Mouse (Mus musculus): ENCODE measurements around the gene Sema4b. TPM values are rescaled to one million over a fixed set of nuclear protein-coding genes. Genes with fewer than 3 reads are reported as not detected.

Gene Sema4b
- polyA plus RNA-seq, 1 experiment from 2014 or later: 12.9 TPM

DNA sequence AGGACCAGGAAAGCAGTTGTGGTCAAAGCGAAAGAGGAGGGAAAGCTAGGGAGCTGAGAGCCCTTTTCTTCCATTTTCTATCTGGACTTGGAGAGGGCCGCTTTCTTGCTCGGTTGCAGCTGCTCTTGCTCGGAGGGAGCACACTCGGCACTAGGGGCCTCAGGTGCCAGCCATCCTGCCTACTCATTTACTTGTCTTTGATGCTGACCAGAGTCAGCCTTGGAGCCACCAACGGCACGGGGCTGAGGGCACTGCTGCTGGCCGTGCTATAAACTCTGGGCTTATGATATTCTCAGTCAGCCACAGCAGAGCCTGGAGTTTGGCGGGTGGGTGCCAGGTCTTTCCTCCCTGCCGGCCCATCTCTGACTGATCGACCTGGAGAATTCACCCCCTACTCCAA is 12.2 kb downstream of the Sema4b start:
- peaks cover 66% of the 10 kb centered on the region for H3K4me1 ChIP-seq (replicated peaks; ENCODE audit: control insufficient read depth, insufficient read depth, low read length)
- DNase-seq (ENCODE audit: low spot score): peak; percentile 69

DNA sequence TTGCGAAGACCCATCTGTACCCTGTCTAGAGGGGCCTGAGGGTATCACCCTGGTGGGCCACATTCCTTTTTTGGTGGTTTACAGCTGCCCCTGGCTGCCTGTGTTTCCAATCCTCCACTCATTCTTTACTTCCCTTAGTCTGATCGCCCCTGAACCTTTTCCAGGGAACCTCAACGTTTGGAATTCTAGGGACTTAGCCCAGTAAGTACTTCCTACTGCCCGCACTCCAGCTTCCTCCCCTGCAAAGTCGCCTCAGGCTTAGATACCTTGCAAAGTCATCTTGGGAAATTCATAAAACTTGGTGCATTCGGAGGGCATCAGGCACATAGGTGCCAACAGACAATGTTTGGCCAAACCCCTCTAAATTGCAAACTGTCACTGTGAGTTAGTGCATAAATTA is 12.6 kb downstream of the Sema4b start:
- peaks cover 69% of the 10 kb centered on the region for H3K4me1 ChIP-seq (replicated peaks; ENCODE audit: control insufficient read depth, insufficient read depth, low read length)
- peaks cover 9% of the 10 kb centered on the region; the same call in 1 of the 2 replicates for H3K36me3 ChIP-seq (ENCODE audit: control insufficient read depth, insufficient read depth, low read length)
- peak overlapping the region; percentile 93; the same call in 1 of the 2 replicates for H3K27ac ChIP-seq (ENCODE audit: low read depth, low read length)

More for the DNA sequence above, 12.2 kb downstream of the Sema4b start:
- Histone ChIP-seq H3K9me3 (ENCODE audit: control insufficient read depth, low read length) (no peaks in the 10 kb centered on the region), H3K9ac (ENCODE audit: low read depth, low read length) (peak overlapping the region; percentile 96), H3K27ac (ENCODE audit: low read depth, low read length) (peak overlapping the region; percentile 93), H3K4me2 (peak overlapping the region; percentile 95), H3K4me3 (ENCODE audit: low read depth, low read length) (peak overlapping the region; percentile 94), H3K27me3 (replicated peaks; ENCODE audit: control insufficient read depth, insufficient read depth, low read length) (no peaks in the 10 kb centered on the region), H3K36me3 (ENCODE audit: control insufficient read depth, insufficient read depth, low read length) (peaks cover 9% of the 10 kb centered on the region; the same call in 1 of the 2 replicates)
- under 1% methylated on average over 11 of the region's 11 CpGs for WGBS
- ATAC-seq (replicated peaks; ENCODE audit: low FRiP score): no peak; the same call in 1 of the 2 replicates

DNA sequence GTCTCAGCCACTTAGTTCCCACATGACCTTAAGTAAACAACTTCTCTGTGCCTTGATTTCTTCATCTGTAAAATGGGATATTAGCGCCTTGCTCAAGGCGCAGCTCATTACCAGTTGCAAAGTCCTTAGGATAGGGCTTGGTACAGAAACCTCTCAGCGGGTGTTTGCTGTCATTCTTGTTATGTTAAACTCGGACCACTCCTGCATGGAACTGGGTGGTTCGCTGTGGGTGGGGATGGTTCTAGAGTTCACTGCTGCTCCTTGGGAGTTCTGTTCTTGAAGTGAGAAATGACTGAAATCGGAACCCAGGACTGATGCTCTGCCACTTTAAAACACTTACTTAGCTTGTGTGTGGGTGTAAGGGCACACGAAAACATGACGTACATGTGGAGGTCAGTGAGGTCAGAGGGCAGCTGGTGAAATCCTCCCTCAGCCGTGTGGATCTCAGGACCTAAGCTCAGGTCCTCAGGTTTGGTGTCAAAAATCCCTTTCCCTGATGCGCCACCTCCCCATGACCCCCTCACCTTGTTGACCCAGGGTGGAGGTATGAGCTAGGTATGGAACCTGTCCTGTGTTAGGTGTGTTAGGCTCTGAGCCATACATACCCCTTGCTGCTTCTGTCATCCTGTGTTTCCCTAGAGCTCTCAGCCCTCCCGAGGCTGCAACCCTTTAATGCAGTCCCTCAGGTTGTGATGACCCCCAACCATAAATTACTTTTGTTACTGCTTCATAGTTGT is 13.4 kb downstream of the Sema4b start:
- Histone ChIP-seq H3K4me2 (peak overlapping the region; percentile 95), H3K36me3 (ENCODE audit: control insufficient read depth, insufficient read depth, low read length) (peaks cover 9% of the 10 kb centered on the region; the same call in 1 of the 2 replicates), H3K27me3 (replicated peaks; ENCODE audit: control insufficient read depth, insufficient read depth, low read length) (no peaks in the 10 kb centered on the region), H3K9ac (ENCODE audit: low read depth, low read length) (peak overlapping the region; percentile 96), H3K27ac (ENCODE audit: low read depth, low read length) (no peak overlapping the region), H3K9me3 (ENCODE audit: control insufficient read depth, low read length) (no peaks in the 10 kb centered on the region), H3K4me1 (replicated peaks; ENCODE audit: control insufficient read depth, insufficient read depth, low read length) (peaks cover 70% of the 10 kb centered on the region), H3K4me3 (ENCODE audit: low read depth, low read length) (peak overlapping the region; percentile 94)
- ATAC-seq (replicated peaks; ENCODE audit: low FRiP score) (no peak), DNase-seq (ENCODE audit: low spot score) (no peak)
- WGBS: 77% methylated on average over 11 of the region's 11 CpGs

More for the DNA sequence above, 12.6 kb downstream of the Sema4b start:
- no peak for ATAC-seq (replicated peaks; ENCODE audit: low FRiP score)
- Histone ChIP-seq H3K27me3 (replicated peaks; ENCODE audit: control insufficient read depth, insufficient read depth, low read length) (no peaks in the 10 kb centered on the region), H3K9me3 (ENCODE audit: control insufficient read depth, low read length) (no peaks in the 10 kb centered on the region), H3K9ac (ENCODE audit: low read depth, low read length) (peak overlapping the region; percentile 96), H3K4me3 (ENCODE audit: low read depth, low read length) (peak overlapping the region; percentile 94), H3K4me2 (peak overlapping the region; percentile 95)
- no peak for DNase-seq (ENCODE audit: low spot score)
- WGBS: 30% methylated on average over 6 of the region's 6 CpGs

DNA sequence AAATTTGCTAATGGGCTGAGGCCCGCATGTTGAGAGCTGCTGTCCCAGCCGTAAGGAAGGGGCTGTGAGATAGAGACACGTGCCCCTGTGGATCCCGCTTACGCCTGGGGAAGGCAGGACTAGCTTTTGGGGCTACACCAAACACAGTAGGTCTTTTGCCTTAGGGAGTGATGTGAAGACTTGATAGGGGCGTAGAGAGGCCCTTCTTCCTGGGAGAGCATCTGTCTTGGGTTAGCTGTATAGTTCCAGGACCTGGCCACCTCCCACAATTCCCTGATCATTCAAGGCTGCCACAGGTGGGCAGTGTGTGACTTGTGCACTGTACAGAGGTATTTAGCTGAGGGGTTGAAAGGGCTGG is 13.9 kb downstream of the Sema4b start:
- 77% methylated on average over 6 of the region's 6 CpGs for WGBS
- Histone ChIP-seq H3K4me3 (ENCODE audit: low read depth, low read length) (peak overlapping the region; percentile 94; the same call in 1 of the 2 replicates), H3K27ac (ENCODE audit: low read depth, low read length) (no peak overlapping the region), H3K4me1 (replicated peaks; ENCODE audit: control insufficient read depth, insufficient read depth, low read length) (peaks cover 71% of the 10 kb centered on the region), H3K4me2 (peak overlapping the region; percentile 95), H3K36me3 (ENCODE audit: control insufficient read depth, insufficient read depth, low read length) (peaks cover 9% of the 10 kb centered on the region; the same call in 1 of the 2 replicates), H3K9ac (ENCODE audit: low read depth, low read length) (peak overlapping the region; percentile 50), H3K27me3 (replicated peaks; ENCODE audit: control insufficient read depth, insufficient read depth, low read length) (no peaks in the 10 kb centered on the region), H3K9me3 (ENCODE audit: control insufficient read depth, low read length) (no peaks in the 10 kb centered on the region)
- DNase-seq (ENCODE audit: low spot score) (no peak), ATAC-seq (replicated peaks; ENCODE audit: low FRiP score) (no peak)

DNA sequence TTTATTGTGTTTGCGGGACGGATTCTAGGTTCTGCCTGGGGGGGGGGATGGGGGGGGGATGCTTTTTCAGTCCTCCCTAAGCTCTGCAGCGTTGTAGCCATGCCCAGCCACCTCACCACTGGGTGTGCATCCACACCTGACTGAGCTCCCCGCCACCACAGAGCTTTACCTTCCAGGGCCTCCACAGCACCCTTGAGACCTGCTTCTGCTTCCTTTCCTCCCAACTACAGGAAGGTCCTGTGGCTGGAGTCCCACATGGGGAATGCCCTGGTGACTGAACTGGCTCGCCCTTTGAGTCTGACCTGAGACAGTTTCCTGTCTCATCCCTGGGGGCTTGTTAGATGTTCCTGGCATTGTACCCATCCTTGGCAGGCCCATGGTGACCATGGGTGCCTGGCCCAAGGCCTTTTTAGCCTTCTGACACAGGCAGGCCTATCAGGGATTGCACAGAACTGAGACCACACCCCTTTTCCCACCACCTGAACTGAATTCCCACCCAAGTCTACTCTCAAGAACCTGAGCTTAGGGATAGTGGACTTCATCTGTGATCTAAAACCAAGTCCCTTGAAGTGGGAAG is 14.4 kb downstream of the Sema4b start:
- Histone ChIP-seq H3K27ac (ENCODE audit: low read depth, low read length) (no peak overlapping the region), H3K36me3 (ENCODE audit: control insufficient read depth, insufficient read depth, low read length) (peaks cover 9% of the 10 kb centered on the region; the same call in 1 of the 2 replicates), H3K27me3 (replicated peaks; ENCODE audit: control insufficient read depth, insufficient read depth, low read length) (no peaks in the 10 kb centered on the region), H3K4me3 (ENCODE audit: low read depth, low read length) (0 out of 2 replicates have a peak overlapping the region, but pooled peaks have one; percentile 94), H3K4me2 (peak overlapping the region; percentile 95; the same call in 1 of the 2 replicates), H3K4me1 (replicated peaks; ENCODE audit: control insufficient read depth, insufficient read depth, low read length) (peaks cover 74% of the 10 kb centered on the region), H3K9ac (ENCODE audit: low read depth, low read length) (no peak overlapping the region), H3K9me3 (ENCODE audit: control insufficient read depth, low read length) (no peaks in the 10 kb centered on the region)
- DNase-seq (ENCODE audit: low spot score) (no peak), ATAC-seq (replicated peaks; ENCODE audit: low FRiP score) (no peak)
- WGBS: 79% methylated on average over 5 of the region's 5 CpGs

DNA sequence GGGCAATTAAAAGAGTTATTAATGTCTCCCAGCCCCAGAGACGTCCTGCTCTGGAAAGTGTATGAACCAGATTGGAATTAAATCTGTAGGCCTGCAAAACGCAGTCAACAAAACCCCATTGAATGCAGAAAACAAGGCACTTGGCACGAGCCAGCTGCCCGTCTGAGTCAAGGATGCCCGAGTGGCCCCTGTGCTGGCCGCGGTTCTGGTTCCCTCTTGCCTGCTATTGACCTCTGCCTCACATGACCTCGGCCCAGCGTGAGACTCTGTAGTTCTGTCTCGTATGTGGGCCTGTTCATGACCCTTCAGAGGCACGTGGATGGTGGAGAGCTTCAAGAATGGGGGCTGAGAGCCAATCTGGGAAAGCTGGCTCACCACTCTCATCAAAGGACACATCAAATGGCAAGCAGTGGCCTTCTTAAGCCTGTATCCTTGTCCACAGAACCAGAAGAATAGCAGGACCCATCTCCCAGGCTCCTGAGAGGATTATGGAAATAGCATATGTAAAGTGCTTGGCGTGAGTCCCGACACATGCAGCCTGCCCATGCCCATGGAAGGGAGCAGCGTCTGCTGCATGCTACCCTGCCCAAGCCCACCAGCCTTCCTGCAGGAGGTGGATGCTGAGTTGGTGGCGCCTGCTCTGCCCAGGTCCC is 15.4 kb downstream of the Sema4b start:
- Histone ChIP-seq H3K4me2 (peak overlapping the region; percentile 57; the same call in 1 of the 2 replicates), H3K4me1 (replicated peaks; ENCODE audit: control insufficient read depth, insufficient read depth, low read length) (peaks cover 80% of the 10 kb centered on the region), H3K4me3 (ENCODE audit: low read depth, low read length) (no peak overlapping the region), H3K36me3 (ENCODE audit: control insufficient read depth, insufficient read depth, low read length) (peaks cover 9% of the 10 kb centered on the region; the same call in 1 of the 2 replicates), H3K9ac (ENCODE audit: low read depth, low read length) (no peak overlapping the region), H3K27ac (ENCODE audit: low read depth, low read length) (no peak overlapping the region), H3K27me3 (replicated peaks; ENCODE audit: control insufficient read depth, insufficient read depth, low read length) (no peaks in the 10 kb centered on the region), H3K9me3 (ENCODE audit: control insufficient read depth, low read length) (no peaks in the 10 kb centered on the region)
- ATAC-seq (replicated peaks; ENCODE audit: low FRiP score) (no peak), DNase-seq (ENCODE audit: low spot score) (no peak)
- WGBS: 88% methylated on average over 15 of the region's 15 CpGs

DNA sequence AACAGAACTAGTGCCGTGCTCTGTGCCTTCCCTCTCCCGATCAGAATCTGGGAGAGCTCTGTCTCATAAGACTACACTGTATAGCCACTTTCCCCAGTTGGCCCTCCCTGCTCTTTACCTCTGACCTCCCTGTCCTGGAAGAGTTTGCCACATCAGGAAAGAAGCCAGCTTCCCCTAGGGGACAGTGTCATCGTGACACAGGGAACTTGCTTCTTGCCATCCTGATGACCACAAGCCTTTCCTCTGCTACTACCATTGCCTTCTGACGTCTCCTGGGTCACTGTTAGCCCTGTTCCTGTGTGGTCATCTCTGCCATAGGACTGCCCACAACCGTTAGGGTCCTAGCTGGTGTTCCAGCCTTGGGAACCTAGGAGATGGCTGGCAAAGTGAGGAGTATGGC is 16.3 kb downstream of the Sema4b start:
- H3K4me2 ChIP-seq: peak overlapping the region; percentile 57
- no peak for DNase-seq (ENCODE audit: low spot score)
- 58% methylated on average over 5 of the region's 5 CpGs for WGBS
- ATAC-seq (replicated peaks; ENCODE audit: low FRiP score): no peak
- peaks cover 9% of the 10 kb centered on the region; the same call in 1 of the 2 replicates for H3K36me3 ChIP-seq (ENCODE audit: control insufficient read depth, insufficient read depth, low read length)
- H3K4me1 ChIP-seq (replicated peaks; ENCODE audit: control insufficient read depth, insufficient read depth, low read length): peaks cover 82% of the 10 kb centered on the region
- H3K9me3 ChIP-seq (ENCODE audit: control insufficient read depth, low read length): no peaks in the 10 kb centered on the region
- H3K4me3 ChIP-seq (ENCODE audit: low read depth, low read length): 0 out of 2 replicates have a peak overlapping the region, but pooled peaks have one; percentile 19
- peak overlapping the region; percentile 41 for H3K9ac ChIP-seq (ENCODE audit: low read depth, low read length)
- no peaks in the 10 kb centered on the region for H3K27me3 ChIP-seq (replicated peaks; ENCODE audit: control insufficient read depth, insufficient read depth, low read length)
- peak overlapping the region; percentile 70 for H3K27ac ChIP-seq (ENCODE audit: low read depth, low read length)

DNA sequence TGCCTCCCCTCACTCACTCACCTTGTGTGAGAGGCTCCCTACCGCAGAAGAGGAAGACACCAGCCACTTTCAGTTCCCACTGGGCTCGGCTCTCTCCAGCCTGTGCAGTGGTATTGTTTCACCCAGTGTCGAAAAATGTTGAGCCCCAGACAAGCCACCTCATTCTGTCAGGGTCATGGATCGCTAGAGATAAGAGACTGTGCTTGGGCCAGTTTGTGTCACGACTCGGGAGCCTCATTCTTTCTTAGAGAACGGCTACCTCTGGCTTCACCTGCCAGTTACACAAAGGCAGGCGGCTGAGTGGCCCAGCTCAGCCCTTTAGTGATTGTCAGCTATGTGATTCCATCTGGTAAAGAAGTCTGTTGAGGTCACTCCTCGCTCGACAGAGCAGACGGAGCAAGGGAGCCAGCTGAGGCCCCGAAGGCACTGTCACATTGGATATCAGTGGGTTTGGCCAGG is 17.0 kb downstream of the Sema4b start:
- Histone ChIP-seq H3K27me3 (replicated peaks; ENCODE audit: control insufficient read depth, insufficient read depth, low read length) (no peaks in the 10 kb centered on the region), H3K9ac (ENCODE audit: low read depth, low read length) (peak overlapping the region; percentile 41; the same call in 1 of the 2 replicates), H3K4me2 (peak overlapping the region; percentile 57), H3K27ac (ENCODE audit: low read depth, low read length) (peak overlapping the region; percentile 70), H3K9me3 (ENCODE audit: control insufficient read depth, low read length) (no peaks in the 10 kb centered on the region), H3K4me3 (ENCODE audit: low read depth, low read length) (peak overlapping the region; percentile 17; the same call in 1 of the 2 replicates), H3K36me3 (ENCODE audit: control insufficient read depth, insufficient read depth, low read length) (peaks cover 9% of the 10 kb centered on the region; the same call in 1 of the 2 replicates), H3K4me1 (replicated peaks; ENCODE audit: control insufficient read depth, insufficient read depth, low read length) (peaks cover 88% of the 10 kb centered on the region)
- WGBS: 39% methylated on average over 12 of the region's 12 CpGs
- DNase-seq (ENCODE audit: low spot score) (no peak), ATAC-seq (replicated peaks; ENCODE audit: low FRiP score) (0 out of 2 replicates have a peak, but pooled peaks have one; percentile 10)
